12 mouse cellular contexts compared by ENCODE assay signal in the genomic region with DNA sequence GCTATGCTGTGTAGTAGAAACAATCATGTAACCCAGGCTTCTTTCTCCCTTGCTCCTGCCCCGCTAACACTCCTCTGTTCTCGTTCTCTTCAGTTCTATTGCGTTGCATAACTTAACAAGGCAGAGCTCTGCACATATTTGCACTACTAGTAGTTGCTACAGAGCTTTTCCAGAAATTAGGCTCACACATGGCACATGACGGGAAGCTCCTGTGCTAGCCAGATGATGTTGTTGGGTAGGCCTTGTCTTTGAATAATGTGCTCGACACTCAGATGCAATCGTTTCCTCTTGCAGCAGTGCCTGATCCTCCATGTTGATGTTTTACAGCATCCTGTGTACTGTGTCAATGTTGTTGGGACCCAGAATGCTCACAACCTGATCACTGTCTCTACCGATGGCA.
"Had no signal": no experiment of that assay in that cellular context is flagged by ENCODE, and none has a peak within 500 bp of the region (broad histone marks: within the 10 kb centered on the region; RNA-seq: fewer than 3 reads in every experiment).

No protein-coding gene starts in this region.

- H3K4me2 ChIP-seq: limb, embryonic 13.5 days; liver, embryonic 11.5 days; liver, embryonic 15.5 days; midbrain, embryonic 13.5 days had no signal

- H3K27me3 ChIP-seq: limb, embryonic 13.5 days; liver, embryonic 15.5 days; midbrain, embryonic 13.5 days had no signal

- H3K4me1 ChIP-seq: liver, embryonic 15.5 days; midbrain, embryonic 13.5 days had no signal

- H3K9ac ChIP-seq: limb, embryonic 13.5 days; liver, embryonic 15.5 days; midbrain, embryonic 13.5 days had no signal

- H3K9me3 ChIP-seq: limb, embryonic 13.5 days; liver, embryonic 15.5 days; midbrain, embryonic 13.5 days had no signal

- ATAC-seq: lung, postnatal 0 days; midbrain, embryonic 13.5 days had no signal

- H3K27ac ChIP-seq: limb, embryonic 13.5 days; liver, embryonic 15.5 days; midbrain, embryonic 13.5 days had no signal

- H3K4me3 ChIP-seq: limb, embryonic 13.5 days; liver, embryonic 15.5 days; midbrain, embryonic 13.5 days had no signal

- H3K36me3 ChIP-seq: limb, embryonic 13.5 days; liver, embryonic 15.5 days; midbrain, embryonic 13.5 days had no signal

- DNase-seq: kidney, adult 18-20 months; kidney, postnatal 10 days; kidney, postnatal 4 days; lung, adult 2 months; right cerebral cortex, adult 18-20 months; right cerebral cortex, postnatal 25 days; thymus, postnatal 4 days had no signal
